Mouse (Mus musculus) urinary bladder, postnatal 10 days (tissue): ENCODE data around the gene Mif.
"Not testable (repeated sequence)": the region's sequence is repeated elsewhere in the genome, so short reads cannot be mapped to it uniquely, and the experiment has no call there.

ENCODE experiments used
- DNase-seq: peaks from one replicate; pipeline ENCODE4 v3.0.0; 2022; ENCODE audit warnings: low spot score

The Mif gene

GRCm38 (mm10) chr10:75859786-75860470, at the start of gene Mif:
TSS of gene Mif (minus strand) at chr10:75860240.
- peak; percentile 47 for DNase-seq

- DNase-seq, result no peak
Measured at GRCm38 (mm10) chr10:75906882-75907281, 46.8 kb upstream of the Mif start.

- DNase-seq, result no peak
Measured at GRCm38 (mm10) chr10:75904391-75904790, 44.4 kb upstream of the Mif start.

GRCm38 (mm10) chr10:75898846-75899245, 38.8 kb upstream of the Mif start:
- no peak for DNase-seq

GRCm38 (mm10) chr10:75898039-75898564, 38.1 kb upstream of the Mif start:
- no peak for DNase-seq

GRCm38 (mm10) chr10:75897373-75897772, 37.3 kb upstream of the Mif start:
- DNase-seq, result no peak

GRCm38 (mm10) chr10:75896208-75896607, 36.2 kb upstream of the Mif start:
- DNase-seq, result no peak

GRCm38 (mm10) chr10:75895730-75896129, 35.7 kb upstream of the Mif start:
- DNase-seq, result no peak

- DNase-seq, result no peak
Measured at GRCm38 (mm10) chr10:75894601-75895000, 34.6 kb upstream of the Mif start.

- DNase-seq, result peak; percentile 67
Measured at GRCm38 (mm10) chr10:75893089-75893750, 33.2 kb upstream of the Mif start, which contains the start of gene Derl3. TSS of gene Derl3 (plus strand) at chr10:75893413.

GRCm38 (mm10) chr10:75889406-75890153, 29.5 kb upstream of the Mif start:
- no peak for DNase-seq

- not testable (repeated sequence) for DNase-seq
Measured at GRCm38 (mm10) chr10:75887504-75887903, 27.5 kb upstream of the Mif start.

- no peak for DNase-seq
Measured at GRCm38 (mm10) chr10:75884742-75885141, 24.7 kb upstream of the Mif start.

- peak; percentile 32 for DNase-seq
Measured at GRCm38 (mm10) chr10:75883232-75883552, 23.2 kb upstream of the Mif start.

GRCm38 (mm10) chr10:75882433-75883231, 22.6 kb upstream of the Mif start:
- no peak for DNase-seq

- DNase-seq, result no peak
Measured at GRCm38 (mm10) chr10:75881578-75882432, 21.8 kb upstream of the Mif start.

GRCm38 (mm10) chr10:75880771-75881577, 20.9 kb upstream of the Mif start:
- DNase-seq, result no peak

GRCm38 (mm10) chr10:75880351-75880750, 20.3 kb upstream of the Mif start:
- DNase-seq, result no peak

GRCm38 (mm10) chr10:75878836-75879235, 18.8 kb upstream of the Mif start:
- no peak for DNase-seq

GRCm38 (mm10) chr10:75873543-75874170, 13.6 kb upstream of the Mif start:
- no peak for DNase-seq
